Mouse (Mus musculus): ENCODE results near the gene Cc2d2b. TPM values are rescaled to one million over a fixed set of nuclear protein-coding genes. Genes with fewer than 3 reads are reported as not detected.

The Cc2d2b gene
- polyA plus RNA-seq, 1 experiment from 2014 or later, result 0.55 TPM

Other genes starting within 250 kb of the Cc2d2b start
- 88.4 and 98.8 TPM in 2 replicates for gene Sorbs1, start 235.0 kb upstream of the Cc2d2b start, polyA plus RNA-seq (2014; fragmentation: Nextera tagmentation; extraction: Ambion mirVana)
- 45.5 and 50.4 TPM in 2 replicates for gene Aldh18a1, start 160.3 kb upstream of the Cc2d2b start, polyA plus RNA-seq (2014; fragmentation: Nextera tagmentation; extraction: Ambion mirVana)
- 14.0 and 14.5 TPM in 2 replicates for gene Tctn3, start 136.5 kb upstream of the Cc2d2b start, polyA plus RNA-seq (2014; fragmentation: Nextera tagmentation; extraction: Ambion mirVana)
- gene Entpd1, start 136.4 kb upstream of the Cc2d2b start, polyA plus RNA-seq (2014; fragmentation: Nextera tagmentation; extraction: Ambion mirVana), result 9.3 and 9.6 TPM in 2 replicates
- 11.7 and 13.3 TPM in 2 replicates for gene Ccnj, start 82.5 kb downstream of the Cc2d2b start, polyA plus RNA-seq (2014; fragmentation: Nextera tagmentation; extraction: Ambion mirVana)
- 8.3 and 9.8 TPM in 2 replicates for gene Zfp518a, start 146.0 kb downstream of the Cc2d2b start, polyA plus RNA-seq (2014; fragmentation: Nextera tagmentation; extraction: Ambion mirVana)
- gene Blnk, start 245.8 kb downstream of the Cc2d2b start, polyA plus RNA-seq (2014; fragmentation: Nextera tagmentation; extraction: Ambion mirVana), result 0.32 and 0.98 TPM in 2 replicates

Measured in hindbrain, embryonic 14.5 days (tissue).